Mouse (Mus musculus): Measurements from ENCODE around the gene Stn1. TPM values are rescaled to one million over a fixed set of nuclear protein-coding genes. Genes with fewer than 3 reads are reported as not detected.

Gene Stn1
- polyA plus RNA-seq, 2 experiments: 6.4 to 8.1 TPM

GRCm38 (mm10) chr19:47534131-47534530 is 3.2 kb downstream of the Stn1 start:
- H3K27me3 ChIP-seq (ENCODE audit: control insufficient read depth, insufficient read depth, low read length): no peaks in the 10 kb centered on the region
- TF ChIP-seq CTCF (IDR thresholded peaks at IDR 0.05; ENCODE audit: low read depth) (no peak), EP300 (IDR thresholded peaks at IDR 0.05; ENCODE audit: low read depth) (no peak)
- no peaks in the 10 kb centered on the region for H3K36me3 ChIP-seq (replicated peaks; ENCODE audit: control insufficient read depth, insufficient read depth, low read depth)
- no peak for ATAC-seq (ENCODE audit: insufficient read depth)
- no peak overlapping the region for H3K27ac ChIP-seq
- 63% methylated on average over 1 of the region's 1 CpGs for WGBS (ENCODE audit: insufficient replicate concordance)
- H3K4me2 ChIP-seq (ENCODE audit: low read depth): no peak overlapping the region
- no peaks in the 10 kb centered on the region for H3K9me3 ChIP-seq (ENCODE audit: control insufficient read depth, low read length)
- peaks cover 35 to 42% of the 10 kb centered on the region in 2 experiments for H3K4me1 ChIP-seq (replicated peaks; ENCODE audit: control insufficient read depth in 2 of 2, insufficient read depth in 2 of 2, low read length in 1 of 2)
- no peak overlapping the region for H3K4me3 ChIP-seq (ENCODE audit: insufficient read depth in 1 of 2, low read depth in 2 of 2, low read length in 2 of 2)
- no peak overlapping the region for H3K9ac ChIP-seq (replicated peaks)
- no peak for DNase-seq (ENCODE audit: low read depth in 3 of 3, low spot score in 3 of 3)

GRCm38 (mm10) chr19:47532449-47532848 is 4.9 kb downstream of the Stn1 start:
- H3K4me3 ChIP-seq (ENCODE audit: insufficient read depth in 1 of 2, low read depth in 2 of 2, low read length in 2 of 2): no peak overlapping the region
- DNase-seq (ENCODE audit: low read depth in 3 of 3, low spot score in 3 of 3) (no peak), ATAC-seq (ENCODE audit: insufficient read depth) (no peak)
- H3K4me2 ChIP-seq (ENCODE audit: low read depth): no peak overlapping the region
- TF ChIP-seq EP300 (IDR thresholded peaks at IDR 0.05; ENCODE audit: low read depth): no peak
- peak; percentile 69 for TF ChIP-seq CTCF (IDR thresholded peaks at IDR 0.05; ENCODE audit: low read depth)
- 73% methylated on average over 3 of the region's 3 CpGs for WGBS (ENCODE audit: insufficient replicate concordance)
- no peaks in the 10 kb centered on the region for H3K9me3 ChIP-seq (ENCODE audit: control insufficient read depth, low read length)
- no peak overlapping the region for H3K9ac ChIP-seq (replicated peaks)
- H3K27me3 ChIP-seq (ENCODE audit: control insufficient read depth, insufficient read depth, low read length): no peaks in the 10 kb centered on the region
- H3K36me3 ChIP-seq (replicated peaks; ENCODE audit: control insufficient read depth, insufficient read depth, low read depth): no peaks in the 10 kb centered on the region
- peaks cover 23 to 29% of the 10 kb centered on the region in 2 experiments for H3K4me1 ChIP-seq (replicated peaks; ENCODE audit: control insufficient read depth in 2 of 2, insufficient read depth in 2 of 2, low read length in 1 of 2)
- H3K27ac ChIP-seq: no peak overlapping the region

GRCm38 (mm10) chr19:47531309-47531708 is 6.0 kb downstream of the Stn1 start:
- Histone ChIP-seq H3K27ac (peak overlapping the region; percentile 69), H3K9me3 (ENCODE audit: control insufficient read depth, low read length) (no peaks in the 10 kb centered on the region), H3K4me2 (ENCODE audit: low read depth) (peak overlapping the region; percentile 42), H3K27me3 (ENCODE audit: control insufficient read depth, insufficient read depth, low read length) (no peaks in the 10 kb centered on the region), H3K4me1 (replicated peaks; ENCODE audit: control insufficient read depth in 2 of 2, insufficient read depth in 2 of 2, low read length in 1 of 2) (peaks cover 16 to 23% of the 10 kb centered on the region in 2 experiments), H3K9ac (replicated peaks) (peak overlapping the region; percentile 38), H3K36me3 (replicated peaks; ENCODE audit: control insufficient read depth, insufficient read depth, low read depth) (no peaks in the 10 kb centered on the region), H3K4me3 (ENCODE audit: insufficient read depth in 1 of 2, low read depth in 2 of 2, low read length in 2 of 2) (no peak overlapping the region)
- peak in 2 of 3 experiments; percentile 50 to 56 for DNase-seq (ENCODE audit: low read depth in 3 of 3, low spot score in 3 of 3)
- WGBS (ENCODE audit: insufficient replicate concordance): 20% methylated on average over 5 of the region's 5 CpGs
- peak; percentile 87 for ATAC-seq (ENCODE audit: insufficient read depth)
- TF ChIP-seq CTCF (IDR thresholded peaks at IDR 0.05; ENCODE audit: low read depth): no peak
- TF ChIP-seq EP300 (IDR thresholded peaks at IDR 0.05; ENCODE audit: low read depth): peak; percentile 70

GRCm38 (mm10) chr19:47526239-47526986 is 10.9 kb downstream of the Stn1 start:
- no peak for DNase-seq (ENCODE audit: low read depth in 3 of 3, low spot score in 3 of 3)
- Histone ChIP-seq H3K4me3 (ENCODE audit: insufficient read depth in 1 of 2, low read depth in 2 of 2, low read length in 2 of 2) (no peak overlapping the region), H3K36me3 (replicated peaks; ENCODE audit: control insufficient read depth, insufficient read depth, low read depth) (no peaks in the 10 kb centered on the region), H3K9me3 (ENCODE audit: control insufficient read depth, low read length) (no peaks in the 10 kb centered on the region), H3K4me1 (replicated peaks; ENCODE audit: control insufficient read depth in 2 of 2, insufficient read depth in 2 of 2, low read length in 1 of 2) (peaks cover 7 to 10% of the 10 kb centered on the region in 2 experiments), H3K27ac (no peak overlapping the region), H3K27me3 (ENCODE audit: control insufficient read depth, insufficient read depth, low read length) (no peaks in the 10 kb centered on the region), H3K9ac (replicated peaks) (no peak overlapping the region), H3K4me2 (ENCODE audit: low read depth) (no peak overlapping the region)
- WGBS (ENCODE audit: insufficient replicate concordance): 62% methylated on average over 21 of the region's 21 CpGs
- TF ChIP-seq EP300 (IDR thresholded peaks at IDR 0.05; ENCODE audit: low read depth) (no peak), CTCF (IDR thresholded peaks at IDR 0.05; ENCODE audit: low read depth) (no peak)
- no peak for ATAC-seq (ENCODE audit: insufficient read depth)

GRCm38 (mm10) chr19:47524905-47525304 is 12.4 kb downstream of the Stn1 start:
- no peaks in the 10 kb centered on the region for H3K36me3 ChIP-seq (replicated peaks; ENCODE audit: control insufficient read depth, insufficient read depth, low read depth)
- H3K27ac ChIP-seq: no peak overlapping the region
- H3K27me3 ChIP-seq (ENCODE audit: control insufficient read depth, insufficient read depth, low read length): no peaks in the 10 kb centered on the region
- ATAC-seq (ENCODE audit: insufficient read depth) (no peak), DNase-seq (ENCODE audit: low read depth in 3 of 3, low spot score in 3 of 3) (no peak)
- H3K9me3 ChIP-seq (ENCODE audit: control insufficient read depth, low read length): no peaks in the 10 kb centered on the region
- H3K4me3 ChIP-seq (ENCODE audit: insufficient read depth in 1 of 2, low read depth in 2 of 2, low read length in 2 of 2): no peak overlapping the region
- TF ChIP-seq CTCF (IDR thresholded peaks at IDR 0.05; ENCODE audit: low read depth) (no peak), EP300 (IDR thresholded peaks at IDR 0.05; ENCODE audit: low read depth) (no peak)
- H3K4me2 ChIP-seq (ENCODE audit: low read depth): no peak overlapping the region
- H3K4me1 ChIP-seq (replicated peaks; ENCODE audit: control insufficient read depth in 2 of 2, insufficient read depth in 2 of 2, low read length in 1 of 2): peaks cover 3 to 4% of the 10 kb centered on the region in 2 experiments; a peak in 3 of 4 replicates
- WGBS (ENCODE audit: insufficient replicate concordance): 82% methylated on average over 8 of the region's 8 CpGs
- no peak overlapping the region for H3K9ac ChIP-seq (replicated peaks)

Data from liver, embryonic 14.5 days (tissue).